Mouse (Mus musculus) embryo, embryonic 10 days (tissue): ENCODE results near the gene Morf4l1.
A peak's percentile ranks its signal among the peaks of the same experiment; 100 is the strongest.
"Not testable (repeated sequence)": the region's sequence is repeated elsewhere in the genome, so short reads cannot be mapped to it uniquely, and the experiment has no call there.

Experiments used
- DNase-seq: peaks from one replicate; pipeline ENCODE4 v3.0.0-alpha.2; 2015; ENCODE audit warnings: low spot score

The Morf4l1 gene

GRCm38 (mm10) chr9:90060574-90060875 lies 54.0 kb downstream of the Morf4l1 start:
- DNase-seq, result no peak

GRCm38 (mm10) chr9:90059828-90060573 lies 54.6 kb downstream of the Morf4l1 start:
- no peak for DNase-seq

- DNase-seq, result no peak
Measured at GRCm38 (mm10) chr9:90056716-90057115, 57.9 kb downstream of the Morf4l1 start.

GRCm38 (mm10) chr9:90055911-90056310 lies 58.7 kb downstream of the Morf4l1 start:
- DNase-seq, result no peak

GRCm38 (mm10) chr9:90055409-90055808 lies 59.2 kb downstream of the Morf4l1 start:
- no peak for DNase-seq

- peak; percentile 84 for DNase-seq
Measured at GRCm38 (mm10) chr9:90054371-90055145, 60.0 kb downstream of the Morf4l1 start.

GRCm38 (mm10) chr9:90053852-90054251 lies 60.7 kb downstream of the Morf4l1 start, which contains the start of gene Ctsh:
TSS of gene Ctsh (plus strand) at chr9:90054152.
- DNase-seq, result no peak

GRCm38 (mm10) chr9:90047937-90048627 lies 66.5 kb downstream of the Morf4l1 start:
- no peak for DNase-seq

GRCm38 (mm10) chr9:90045191-90045590 lies 69.4 kb downstream of the Morf4l1 start:
- no peak for DNase-seq

GRCm38 (mm10) chr9:90042906-90043305 lies 71.7 kb downstream of the Morf4l1 start:
- not testable (repeated sequence) for DNase-seq
